Mouse (Mus musculus) liver, embryonic 16.5 days (tissue): ENCODE measurements around the gene Prkcb. TPM values are rescaled to one million over a fixed set of nuclear protein-coding genes. Genes with fewer than 3 reads are reported as not detected.

Experiments used
- ATAC-seq: fragments of 200-750 bp; cut with Nextera tagmentation; 2 replicates; pipeline ENCODE4 v1.8.0; 2017; ENCODE audit warnings: low read depth, mild to moderate bottlenecking, moderate number of reproducible peaks, moderate library complexity
- H3K27ac ChIP-seq: fragments of 300-500 bp; sonication (generic); 2 replicates; pipeline ENCODE4 v1.5.1; 2014; ENCODE audit warnings: mild to moderate bottlenecking, low read length
- H3K27me3 ChIP-seq: fragments of 300-500 bp; sonication (generic); 2 replicates; pipeline ENCODE4 v1.6.1; 2014; ENCODE audit warnings: low read depth, low read length, mixed read lengths; ENCODE audit not compliant: control insufficient read depth, insufficient read depth
- H3K36me3 ChIP-seq: fragments of 300-500 bp; sonication (generic); 2 replicates; pipeline ENCODE4 v1.6.1; 2014; ENCODE audit warnings: mild to moderate bottlenecking; ENCODE audit not compliant: control insufficient read depth, insufficient read depth
- H3K4me1 ChIP-seq: fragments of 300-500 bp; sonication (generic); 2 replicates; pipeline ENCODE4 v1.6.1; 2014; ENCODE audit warnings: low read depth, low read length, mixed read lengths; ENCODE audit not compliant: control insufficient read depth
- H3K4me2 ChIP-seq: fragments of 300-500 bp; sonication (generic); 2 replicates; pipeline ENCODE4 v1.6.1; 2014; ENCODE audit warnings: low read depth, low read length, mixed read lengths
- H3K4me3 ChIP-seq: fragments of 300-500 bp; sonication (generic); 2 replicates; pipeline ENCODE4 v1.5.1; 2014; ENCODE audit warnings: low read depth, mild to moderate bottlenecking, low read length
- H3K9ac ChIP-seq: fragments of 300-500 bp; sonication (generic); 2 replicates; pipeline ENCODE4 v1.6.1; 2014; ENCODE audit warnings: low read depth, low read length
- H3K9me3 ChIP-seq: fragments of 300-500 bp; sonication (generic); replicated peaks from 2 replicates; pipeline ENCODE4 v1.6.1; 2016; ENCODE audit warnings: low read length; ENCODE audit not compliant: control insufficient read depth
- WGBS: fragments of 180-500 bp; shearing (Covaris S2); extraction: QIAGEN DNeasy Blood & Tissue Kit; methylation state at CpG from one replicate; pipeline ENCODE4 v1.1.7; 2014; ENCODE audit not compliant: insufficient replicate concordance; 5-methylcytosine and 5-hydroxymethylcytosine counted together
- polyA plus RNA-seq: library from polyadenylated mRNA; unstranded; fragments of >200 nt; fragmentation: Nextera tagmentation; extraction: Ambion mirVana; gene quantifications from 2 replicates; pipeline ENCODE4 v1.2.1, GENCODE M21; 2015

Prkcb gene
- polyA plus RNA-seq, 1 experiment from 2014 or later: 4.7 TPM

DNA sequence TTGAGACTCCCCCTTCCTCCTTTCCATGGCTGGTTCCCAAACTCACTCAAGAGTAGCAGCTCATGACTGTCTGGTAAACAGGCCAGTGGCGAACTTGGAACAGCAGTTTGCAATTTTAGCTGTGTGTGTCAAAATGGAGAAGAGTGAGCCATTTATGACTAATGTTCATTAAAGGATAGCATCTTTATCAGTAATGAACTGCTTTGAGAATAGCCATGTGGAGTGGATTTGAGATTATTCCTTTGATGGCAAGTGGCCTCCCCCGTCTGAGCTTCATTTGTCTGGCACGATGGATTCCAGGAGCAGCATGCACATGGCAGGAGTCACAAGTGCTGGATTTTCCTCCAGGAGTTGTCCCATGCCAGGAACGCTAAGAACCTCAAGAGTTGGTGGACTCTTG is 281.9 kb downstream of the Prkcb start:
- ATAC-seq: no peak

GRCm38 (mm10) chr7:122573101-122573635 is 284.6 kb downstream of the Prkcb start:
- WGBS: 69% methylated on average over 3 of the region's 3 CpGs
- Histone ChIP-seq H3K4me2 (no peak overlapping the region), H3K27ac (no peak overlapping the region), H3K4me3 (no peak overlapping the region), H3K36me3 (no peaks in the 10 kb centered on the region), H3K27me3 (no peaks in the 10 kb centered on the region), H3K9me3 (no peaks in the 10 kb centered on the region), H3K9ac (no peak overlapping the region), H3K4me1 (no peaks in the 10 kb centered on the region)
- no peak for ATAC-seq

More for the DNA sequence above, 281.9 kb downstream of the Prkcb start:
- Histone ChIP-seq H3K4me1 (no peaks in the 10 kb centered on the region), H3K27ac (no peak overlapping the region), H3K9me3 (no peaks in the 10 kb centered on the region), H3K4me2 (no peak overlapping the region), H3K9ac (no peak overlapping the region), H3K27me3 (no peaks in the 10 kb centered on the region), H3K36me3 (no peaks in the 10 kb centered on the region), H3K4me3 (no peak overlapping the region)
- 57% methylated on average over 4 of the region's 4 CpGs for WGBS

GRCm38 (mm10) chr7:122574418-122574817 is 285.9 kb downstream of the Prkcb start:
- Histone ChIP-seq H3K4me2 (no peak overlapping the region), H3K9ac (no peak overlapping the region), H3K4me3 (no peak overlapping the region), H3K27ac (no peak overlapping the region), H3K36me3 (no peaks in the 10 kb centered on the region), H3K27me3 (no peaks in the 10 kb centered on the region), H3K9me3 (no peaks in the 10 kb centered on the region), H3K4me1 (no peaks in the 10 kb centered on the region)
- 58% methylated on average over 7 of the region's 7 CpGs for WGBS
- no peak for ATAC-seq

GRCm38 (mm10) chr7:122575056-122575455 is 286.5 kb downstream of the Prkcb start:
- 66% methylated on average over 5 of the region's 5 CpGs for WGBS
- H3K27me3 ChIP-seq: no peaks in the 10 kb centered on the region
- no peaks in the 10 kb centered on the region for H3K9me3 ChIP-seq
- H3K27ac ChIP-seq: no peak overlapping the region
- ATAC-seq: no peak
- H3K36me3 ChIP-seq: no peaks in the 10 kb centered on the region
- no peak overlapping the region for H3K4me2 ChIP-seq
- H3K4me1 ChIP-seq: no peaks in the 10 kb centered on the region
- H3K4me3 ChIP-seq: no peak overlapping the region
- no peak overlapping the region for H3K9ac ChIP-seq

- no peak overlapping the region for H3K9ac ChIP-seq
- no peak for ATAC-seq
- H3K4me1 ChIP-seq: no peaks in the 10 kb centered on the region
- H3K9me3 ChIP-seq: no peaks in the 10 kb centered on the region
- no peaks in the 10 kb centered on the region for H3K27me3 ChIP-seq
- no peak overlapping the region for H3K4me3 ChIP-seq
- no peak overlapping the region for H3K4me2 ChIP-seq
- no peak overlapping the region for H3K27ac ChIP-seq
- 48% methylated on average over 8 of the region's 8 CpGs for WGBS
- no peaks in the 10 kb centered on the region for H3K36me3 ChIP-seq
Measured at GRCm38 (mm10) chr7:122575506-122575905, 287.0 kb downstream of the Prkcb start.

DNA sequence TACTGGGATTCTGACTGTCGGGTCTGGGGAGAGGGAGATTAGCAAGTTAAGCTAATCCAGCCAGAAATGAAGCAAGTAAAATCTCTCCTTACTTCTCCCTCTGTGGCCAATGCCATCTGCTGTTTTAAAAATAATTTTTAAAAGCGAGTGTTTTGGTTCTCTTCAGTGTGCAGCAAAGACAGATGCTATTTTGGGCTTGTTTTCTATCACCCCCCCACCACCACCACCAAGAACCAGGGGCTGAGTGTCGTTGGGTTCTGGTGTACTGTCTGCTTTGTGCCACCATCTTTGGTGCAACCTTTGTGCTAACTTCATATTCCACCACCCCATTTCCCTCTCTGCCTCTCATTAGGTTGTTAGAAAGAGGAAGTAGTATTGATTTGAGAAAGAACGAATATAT is 289.0 kb downstream of the Prkcb start:
- no peak overlapping the region for H3K4me2 ChIP-seq
- no peaks in the 10 kb centered on the region for H3K27me3 ChIP-seq
- 45% methylated on average over 4 of the region's 4 CpGs for WGBS
- no peak overlapping the region for H3K27ac ChIP-seq
- no peaks in the 10 kb centered on the region for H3K4me1 ChIP-seq
- H3K4me3 ChIP-seq: no peak overlapping the region
- H3K9ac ChIP-seq: no peak overlapping the region
- ATAC-seq: no peak
- no peaks in the 10 kb centered on the region for H3K9me3 ChIP-seq
- H3K36me3 ChIP-seq: no peaks in the 10 kb centered on the region

- Histone ChIP-seq H3K27ac (no peak overlapping the region), H3K27me3 (no peaks in the 10 kb centered on the region), H3K4me1 (no peaks in the 10 kb centered on the region), H3K36me3 (no peaks in the 10 kb centered on the region), H3K9ac (no peak overlapping the region), H3K9me3 (no peaks in the 10 kb centered on the region), H3K4me2 (no peak overlapping the region), H3K4me3 (no peak overlapping the region)
- 54% methylated on average over 7 of the region's 7 CpGs for WGBS
- no peak for ATAC-seq
Measured at GRCm38 (mm10) chr7:122579461-122580157, 291.1 kb downstream of the Prkcb start.

DNA sequence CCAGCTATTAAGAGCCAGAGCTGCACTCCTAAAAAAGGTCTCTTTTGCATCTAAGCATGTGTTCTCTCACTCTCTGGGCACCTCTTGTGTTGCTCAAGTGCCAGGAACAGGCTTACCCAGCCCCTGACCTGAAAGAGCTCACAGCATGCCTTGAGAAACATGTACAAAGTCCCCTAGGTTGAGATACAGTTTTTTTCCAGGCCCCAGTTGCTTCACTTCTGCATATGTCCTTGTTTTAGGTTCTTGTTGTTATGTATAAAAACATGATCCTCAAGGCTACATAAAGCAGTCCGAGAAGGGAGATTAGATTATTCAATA is 291.6 kb downstream of the Prkcb start:
- no peaks in the 10 kb centered on the region for H3K9me3 ChIP-seq
- no peaks in the 10 kb centered on the region for H3K27me3 ChIP-seq
- H3K27ac ChIP-seq: no peak overlapping the region
- no peak overlapping the region for H3K4me3 ChIP-seq
- no peak overlapping the region for H3K4me2 ChIP-seq
- H3K36me3 ChIP-seq: no peaks in the 10 kb centered on the region
- no peak for ATAC-seq
- 63% methylated on average over 1 of the region's 1 CpGs for WGBS
- no peaks in the 10 kb centered on the region for H3K4me1 ChIP-seq
- no peak overlapping the region for H3K9ac ChIP-seq

DNA sequence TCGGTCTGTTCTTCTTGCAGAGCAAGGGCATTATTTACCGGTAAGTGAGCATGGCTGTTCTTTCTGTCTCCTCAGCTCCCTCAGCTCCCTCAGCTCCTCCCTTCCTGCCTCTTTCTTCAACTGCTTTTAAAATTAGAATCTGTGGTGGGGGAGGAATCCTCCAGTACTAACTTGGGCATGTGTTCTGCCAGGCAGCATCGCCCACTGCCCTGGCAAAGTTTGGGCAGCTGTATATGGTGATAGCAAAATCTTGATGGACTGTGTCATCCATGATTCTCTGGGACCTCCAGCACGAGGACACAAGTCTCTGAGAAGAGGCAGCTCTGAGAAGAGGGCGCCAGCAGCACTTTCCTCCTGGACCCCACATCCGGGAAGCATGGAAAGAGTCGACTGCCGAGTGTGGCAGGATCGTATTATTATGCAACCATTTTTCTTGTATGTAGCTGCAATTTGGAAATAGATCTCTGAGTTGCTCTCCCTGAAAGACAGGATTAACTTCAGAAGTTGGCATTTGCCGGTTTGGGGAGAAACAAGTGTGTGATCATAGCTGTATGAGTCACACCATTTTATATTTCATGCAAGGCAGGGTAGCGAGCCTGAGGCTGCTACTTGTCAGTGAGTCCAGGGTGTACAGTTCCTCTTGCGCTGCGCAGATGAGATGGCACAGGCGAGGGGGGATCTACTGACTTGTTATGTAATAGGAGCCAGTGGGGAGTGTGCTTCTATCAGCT is 296.0 kb downstream of the Prkcb start:
- Histone ChIP-seq H3K27me3 (no peaks in the 10 kb centered on the region), H3K27ac (no peak overlapping the region), H3K36me3 (no peaks in the 10 kb centered on the region), H3K4me2 (no peak overlapping the region), H3K9me3 (no peaks in the 10 kb centered on the region), H3K9ac (no peak overlapping the region), H3K4me1 (no peaks in the 10 kb centered on the region), H3K4me3 (no peak overlapping the region)
- no peak for ATAC-seq
- WGBS: 64% methylated on average over 14 of the region's 14 CpGs
